Mouse (Mus musculus): Measurements from ENCODE around the gene Ppp2r2c. TPM values are rescaled to one million over a fixed set of nuclear protein-coding genes. Genes with fewer than 3 reads are reported as not detected.

Gene Ppp2r2c
- polyA plus RNA-seq (2017; shearing (Covaris generic)): not detected

GRCm38 (mm10) chr5:36868266-36869090 is at the start of gene Ppp2r2c:
TSS of gene Ppp2r2c (plus strand) at chr5:36868513.

GRCm38 (mm10) chr5:36829913-36830879 is 38.1 kb upstream of the Ppp2r2c start, which contains the start of gene Man2b2:
TSS of gene Man2b2 (minus strand) at chr5:36830653.

GRCm38 (mm10) chr5:36988781-36989624 is 120.7 kb downstream of the Ppp2r2c start, which contains the start of gene Wfs1:
TSS of gene Wfs1 (minus strand) at chr5:36989205.

Other genes starting within 250 kb of the Ppp2r2c start
- 36.8 TPM for gene D5Ertd579e, start 172.5 kb upstream of the Ppp2r2c start, polyA plus RNA-seq (2017; shearing (Covaris generic))
- 37.7 TPM for gene Bloc1s4, start 119.9 kb upstream of the Ppp2r2c start, polyA plus RNA-seq (2017; shearing (Covaris generic))
- 242 TPM for gene Mrfap1, start 71.7 kb upstream of the Ppp2r2c start, polyA plus RNA-seq (2017; shearing (Covaris generic))
- 20.7 TPM for gene Man2b2, start 37.9 kb upstream of the Ppp2r2c start, polyA plus RNA-seq (2017; shearing (Covaris generic))
- gene Wfs1, start 120.7 kb downstream of the Ppp2r2c start, polyA plus RNA-seq (2017; shearing (Covaris generic)): 2.5 TPM
- 2.6 TPM for gene Gm1043, start 216.9 kb downstream of the Ppp2r2c start, polyA plus RNA-seq (2017; shearing (Covaris generic))

Measured in CD4-positive, CD25-positive, alpha-beta regulatory T cell (primary cell).